Mouse (Mus musculus) kidney, adult 2 months (tissue): ENCODE measurements around the gene Abcc4.

Experiments used
- CTCF ChIP-seq: fragments of 200-500 bp; conservative IDR thresholded peaks from 2 replicates; pipeline ENCODE4 v1.5.1; 2011; ENCODE audit warnings: low read depth, mild to moderate bottlenecking, control low read depth, low read length, moderate library complexity, mixed read lengths; ENCODE audit not compliant: insufficient read depth, insufficient read length
- POLR2A ChIP-seq: fragments of 200-500 bp; IDR thresholded peaks from one replicate; pipeline ENCODE4 v1.6.1; 2011; ENCODE audit warnings: low read depth, low read length, control low read depth

DNA sequence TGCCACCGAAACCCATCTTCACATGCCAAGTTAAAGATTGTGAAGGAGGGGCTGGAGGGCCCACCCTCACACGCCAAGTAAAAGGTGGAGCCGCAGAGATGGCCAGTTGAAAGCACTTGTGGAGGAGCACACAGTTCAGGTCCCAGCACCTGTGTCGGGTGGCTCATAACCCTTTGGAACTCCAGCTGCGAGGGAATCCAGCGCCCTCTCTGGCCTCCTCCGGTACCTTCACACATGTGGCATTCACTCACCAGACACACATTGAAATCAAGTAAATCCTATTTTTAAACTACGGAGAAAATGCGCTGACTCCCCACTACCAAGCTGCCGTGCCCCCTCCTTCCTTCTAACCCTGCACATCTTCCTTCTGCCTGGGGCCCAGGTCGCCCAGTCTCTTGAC, 95.2 kb downstream of the Abcc4 start:
- TF ChIP-seq POLR2A (no peak), CTCF (no peak)
